Mouse (Mus musculus) neural tube, embryonic 15.5 days (tissue): ENCODE results near the gene Pcdh8. TPM values are rescaled to one million over a fixed set of nuclear protein-coding genes. Genes with fewer than 3 reads are reported as not detected.
A peak's percentile ranks its signal among the peaks of the same experiment; 100 is the strongest.

Experiments used
- ATAC-seq: fragments of 200-750 bp; cut with Nextera tagmentation; 2 replicates; pipeline ENCODE4 v1.8.0; 2017; ENCODE audit warnings: mild to moderate bottlenecking, moderate TSS enrichment, moderate library complexity; ENCODE audit not compliant: low FRiP score
- H3K27ac ChIP-seq: fragments of 300-500 bp; sonication (generic); replicated peaks from 2 replicates; pipeline ENCODE4 v1.5.1; 2015; ENCODE audit warnings: mild to moderate bottlenecking, inconsistent platforms
- H3K27me3 ChIP-seq: fragments of 300-500 bp; sonication (generic); replicated peaks from 2 replicates; pipeline ENCODE4 v1.6.1; 2015; ENCODE audit warnings: inconsistent platforms
- H3K36me3 ChIP-seq: fragments of 300-500 bp; sonication (generic); 2 replicates; pipeline ENCODE4 v1.6.1; 2015; ENCODE audit warnings: inconsistent platforms
- H3K4me1 ChIP-seq: fragments of 300-500 bp; sonication (generic); 2 replicates; pipeline ENCODE4 v1.6.1; 2015; ENCODE audit warnings: inconsistent platforms
- H3K4me2 ChIP-seq: fragments of 300-500 bp; sonication (generic); 2 replicates; pipeline ENCODE4 v1.6.1; 2015; ENCODE audit warnings: inconsistent platforms, mild to moderate bottlenecking, moderate library complexity
- H3K4me3 ChIP-seq: fragments of 300-500 bp; sonication (generic); replicated peaks from 2 replicates; pipeline ENCODE4 v1.5.1; 2015; ENCODE audit warnings: mild to moderate bottlenecking, inconsistent platforms
- H3K9ac ChIP-seq: fragments of 300-500 bp; sonication (generic); replicated peaks from 2 replicates; pipeline ENCODE4 v1.6.1; 2015; ENCODE audit warnings: mild to moderate bottlenecking, inconsistent platforms
- H3K9me3 ChIP-seq: fragments of 300-500 bp; sonication (generic); replicated peaks from 2 replicates; pipeline ENCODE4 v1.6.1; 2016; ENCODE audit warnings: inconsistent platforms
- WGBS: fragments of 180-500 bp; shearing (Covaris S2); methylation state at CpG from one replicate; pipeline ENCODE4 v1.1.7; 2015; ENCODE audit warnings: mixed read lengths; 5-methylcytosine and 5-hydroxymethylcytosine counted together
- polyA plus RNA-seq: library from polyadenylated mRNA; unstranded; fragments of >200 nt; fragmentation: Nextera tagmentation; extraction: Ambion mirVana; gene quantifications from 2 replicates; pipeline ENCODE4 v1.2.1, GENCODE M21; 2015

Pcdh8 gene
- polyA plus RNA-seq, 1 experiment from 2014 or later, result 43.4 TPM

GRCm38 (mm10) chr14:79773425-79774391 is 2.6 kb upstream of the Pcdh8 start:
- Histone ChIP-seq H3K9me3 (no peaks in the 10 kb centered on the region), H3K4me3 (peak overlapping the region; percentile 49), H3K36me3 (no peaks in the 10 kb centered on the region), H3K27me3 (peaks cover 24% of the 10 kb centered on the region), H3K9ac (peak overlapping the region; percentile 70), H3K4me2 (peak overlapping the region; percentile 91), H3K4me1 (peaks cover 52% of the 10 kb centered on the region), H3K27ac (peak overlapping the region; percentile 75)
- no peak for ATAC-seq
- under 1% methylated on average over 44 of the region's 44 CpGs for WGBS

GRCm38 (mm10) chr14:79771802-79772511 is 845 bp upstream of the Pcdh8 start:
- 3% methylated on average over 20 of the region's 20 CpGs for WGBS
- H3K27ac ChIP-seq, result peak overlapping the region; percentile 91
- no peaks in the 10 kb centered on the region for H3K36me3 ChIP-seq
- peak overlapping the region; percentile 60 for H3K4me3 ChIP-seq
- H3K4me1 ChIP-seq, result peaks cover 68% of the 10 kb centered on the region
- peak overlapping the region; percentile 47 for H3K9ac ChIP-seq
- H3K4me2 ChIP-seq, result peak overlapping the region; percentile 78
- no peaks in the 10 kb centered on the region for H3K9me3 ChIP-seq
- no peak for ATAC-seq
- peaks cover 22% of the 10 kb centered on the region for H3K27me3 ChIP-seq

GRCm38 (mm10) chr14:79770306-79771093 is 612 bp downstream of the Pcdh8 start:
- peaks cover 22% of the 10 kb centered on the region for H3K27me3 ChIP-seq
- peak overlapping the region; percentile 60 for H3K4me3 ChIP-seq
- no peaks in the 10 kb centered on the region for H3K9me3 ChIP-seq
- H3K4me1 ChIP-seq, result peaks cover 68% of the 10 kb centered on the region
- WGBS, result 2% methylated on average over 62 of the region's 62 CpGs
- peak overlapping the region; percentile 83 for H3K27ac ChIP-seq
- no peaks in the 10 kb centered on the region for H3K36me3 ChIP-seq
- peak; percentile 50 for ATAC-seq
- peak overlapping the region; percentile 78 for H3K4me2 ChIP-seq
- peak overlapping the region; percentile 75 for H3K9ac ChIP-seq

- ATAC-seq, result 0 out of 2 replicates have a peak, but pooled peaks have one; percentile 9
- peak overlapping the region; percentile 60 for H3K4me3 ChIP-seq
- H3K4me1 ChIP-seq, result peaks cover 63% of the 10 kb centered on the region
- H3K9ac ChIP-seq, result peak overlapping the region; percentile 75
- no peaks in the 10 kb centered on the region for H3K36me3 ChIP-seq
- under 1% methylated on average over 46 of the region's 46 CpGs for WGBS
- peak overlapping the region; percentile 83 for H3K27ac ChIP-seq
- H3K9me3 ChIP-seq, result no peaks in the 10 kb centered on the region
- H3K4me2 ChIP-seq, result peak overlapping the region; percentile 78
- peaks cover 17% of the 10 kb centered on the region; the same call in 1 of the 2 replicates for H3K27me3 ChIP-seq
Measured at GRCm38 (mm10) chr14:79769618-79770017, 1.5 kb downstream of the Pcdh8 start.

GRCm38 (mm10) chr14:79768996-79769395 is 2.1 kb downstream of the Pcdh8 start:
- Histone ChIP-seq H3K27ac (peak overlapping the region; percentile 83), H3K4me2 (peak overlapping the region; percentile 78), H3K27me3 (peaks cover 17% of the 10 kb centered on the region; the same call in 1 of the 2 replicates), H3K36me3 (no peaks in the 10 kb centered on the region), H3K4me1 (peaks cover 60% of the 10 kb centered on the region), H3K9ac (peak overlapping the region; percentile 75), H3K9me3 (no peaks in the 10 kb centered on the region), H3K4me3 (peak overlapping the region; percentile 60)
- 3% methylated on average over 30 of the region's 30 CpGs for WGBS
- ATAC-seq, result no peak

- ATAC-seq, result no peak
- peak overlapping the region; percentile 75 for H3K9ac ChIP-seq
- peaks cover 17% of the 10 kb centered on the region; the same call in 1 of the 2 replicates for H3K27me3 ChIP-seq
- peak overlapping the region; percentile 60 for H3K4me3 ChIP-seq
- WGBS, result under 1% methylated on average over 46 of the region's 59 CpGs
- peaks cover 53% of the 10 kb centered on the region for H3K4me1 ChIP-seq
- peak overlapping the region; percentile 83; the same call in 1 of the 2 replicates for H3K27ac ChIP-seq
- H3K36me3 ChIP-seq, result no peaks in the 10 kb centered on the region
- no peaks in the 10 kb centered on the region for H3K9me3 ChIP-seq
- H3K4me2 ChIP-seq, result peak overlapping the region; percentile 78
Measured at GRCm38 (mm10) chr14:79768076-79768830, 2.9 kb downstream of the Pcdh8 start.

- H3K9ac ChIP-seq, result peak overlapping the region; percentile 75
- H3K27me3 ChIP-seq, result peaks cover 15% of the 10 kb centered on the region; the same call in 1 of the 2 replicates
- H3K4me2 ChIP-seq, result peak overlapping the region; percentile 78
- peaks cover 48% of the 10 kb centered on the region for H3K4me1 ChIP-seq
- no peak for ATAC-seq
- peak overlapping the region; percentile 60 for H3K4me3 ChIP-seq
- WGBS, result 5% methylated on average over 11 of the region's 11 CpGs
- H3K27ac ChIP-seq, result no peak overlapping the region
- no peaks in the 10 kb centered on the region for H3K9me3 ChIP-seq
- no peaks in the 10 kb centered on the region for H3K36me3 ChIP-seq
Measured at GRCm38 (mm10) chr14:79767601-79768000, 3.5 kb downstream of the Pcdh8 start.

- Histone ChIP-seq H3K36me3 (no peaks in the 10 kb centered on the region), H3K4me1 (peaks cover 30% of the 10 kb centered on the region), H3K27ac (no peak overlapping the region), H3K27me3 (peaks cover 13% of the 10 kb centered on the region; the same call in 1 of the 2 replicates), H3K4me2 (no peak overlapping the region), H3K9ac (no peak overlapping the region), H3K9me3 (no peaks in the 10 kb centered on the region), H3K4me3 (no peak overlapping the region)
- ATAC-seq, result no peak
- WGBS, result 62% methylated on average over 6 of the region's 6 CpGs
Measured at GRCm38 (mm10) chr14:79765196-79765765, 5.8 kb downstream of the Pcdh8 start.

- no peak overlapping the region for H3K4me2 ChIP-seq
- H3K27ac ChIP-seq, result no peak overlapping the region; the same call in 1 of the 2 replicates
- 33% methylated on average over 13 of the region's 13 CpGs for WGBS
- H3K27me3 ChIP-seq, result no peaks in the 10 kb centered on the region
- H3K36me3 ChIP-seq, result no peaks in the 10 kb centered on the region
- H3K4me1 ChIP-seq, result peaks cover 8% of the 10 kb centered on the region
- H3K9ac ChIP-seq, result no peak overlapping the region
- H3K4me3 ChIP-seq, result no peak overlapping the region
- no peaks in the 10 kb centered on the region for H3K9me3 ChIP-seq
- peak; percentile 69; the same call in 1 of the 2 replicates for ATAC-seq
Measured at GRCm38 (mm10) chr14:79754601-79755222, 16.4 kb downstream of the Pcdh8 start.

- no peak overlapping the region for H3K9ac ChIP-seq
- peaks cover 8% of the 10 kb centered on the region for H3K4me1 ChIP-seq
- no peak for ATAC-seq
- no peaks in the 10 kb centered on the region for H3K9me3 ChIP-seq
- no peaks in the 10 kb centered on the region for H3K36me3 ChIP-seq
- H3K4me3 ChIP-seq, result no peak overlapping the region
- no peaks in the 10 kb centered on the region for H3K27me3 ChIP-seq
- WGBS, result 28% methylated on average over 3 of the region's 3 CpGs
- no peak overlapping the region for H3K4me2 ChIP-seq
- H3K27ac ChIP-seq, result no peak overlapping the region; the same call in 1 of the 2 replicates
Measured at GRCm38 (mm10) chr14:79754157-79754556, 17.0 kb downstream of the Pcdh8 start.
